Comparison of ENCODE assay signal across 8 mouse cellular contexts in the genomic region with DNA sequence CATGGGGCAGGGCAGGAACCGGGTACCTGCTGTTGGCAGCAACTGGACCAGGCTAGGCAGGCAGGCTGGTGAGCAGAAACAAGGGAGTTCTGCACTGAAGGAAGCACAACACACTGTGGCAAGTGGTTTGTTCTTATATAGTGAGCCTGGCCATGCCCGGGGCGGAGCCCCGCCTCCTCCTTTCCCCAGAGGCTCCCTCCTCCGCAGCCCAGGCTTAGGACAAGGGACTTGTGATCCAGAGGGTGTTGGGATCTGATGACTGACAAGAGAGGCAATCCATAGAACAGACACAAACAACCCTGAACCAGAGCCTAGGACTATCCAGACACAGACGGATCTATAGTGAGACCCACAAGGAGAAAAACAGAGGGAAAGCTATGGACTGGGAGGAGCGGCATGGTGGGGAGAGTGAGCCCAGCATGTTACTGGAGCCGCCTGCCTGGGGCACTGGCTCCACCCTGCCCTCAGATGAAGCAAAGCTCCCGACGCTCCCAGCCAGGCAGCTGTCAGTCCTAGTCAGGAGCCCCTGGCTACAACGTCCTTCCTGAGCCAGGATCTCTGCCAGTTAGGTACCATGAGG. TPM values are rescaled to one million over a fixed set of nuclear protein-coding genes. Genes with fewer than 3 reads are reported as not detected.
A peak's percentile ranks its signal among the peaks of the same experiment; 100 is the strongest.
DNase-seq lines count a peak whose midpoint lies in the region; ATAC-seq lines count a peak whose summit lies in the region.

A gene (minus strand): TSS at position 112 of the 580 bp plus-strand sequence.

- peak within 1 kb of the TSS; percentile 60 for H3K9ac ChIP-seq in limb, embryonic 12.5 days (replicated peaks)
- H3K9ac ChIP-seq in neural tube, embryonic 13.5 days, result peak within 1 kb of the TSS; percentile 58

- ATAC-seq in limb, embryonic 12.5 days (ENCODE audit: insufficient number of reproducible peaks, insufficient read depth, low FRiP score, low TSS enrichment, low read depth), result peak; percentile 49
- no peak for ATAC-seq in neural tube, embryonic 13.5 days (ENCODE audit: low read depth)

- peak within 1 kb of the TSS; percentile 46 for H3K4me3 ChIP-seq in heart, embryonic 10.5 days
- peak within 1 kb of the TSS; percentile 24 for H3K4me3 ChIP-seq in limb, embryonic 12.5 days (replicated peaks)
- H3K4me3 ChIP-seq in neural tube, embryonic 13.5 days, result peak within 1 kb of the TSS; percentile 6; the same call in 1 of the 2 replicates

- H3K4me2 ChIP-seq in limb, embryonic 12.5 days, result peak within 1 kb of the TSS; percentile 49
- peak within 1 kb of the TSS; percentile 44 for H3K4me2 ChIP-seq in neural tube, embryonic 13.5 days

- H3K4me1 ChIP-seq in heart, embryonic 10.5 days, result peaks cover 32% of the 10 kb centered on the region
- peaks cover 19% of the 10 kb centered on the region for H3K4me1 ChIP-seq in limb, embryonic 12.5 days (replicated peaks)
- peaks cover 13% of the 10 kb centered on the region for H3K4me1 ChIP-seq in neural tube, embryonic 13.5 days (replicated peaks)

- DNase-seq in layer of hippocampus, adult 9-11 months, result peak; percentile 62
- no peak for DNase-seq in layer of hippocampus, adult 9-10 months (ENCODE audit: low spot score)
- DNase-seq in embryo, embryonic 11 days, result peak; percentile 50
- DNase-seq in heart, embryonic 10.5 days (ENCODE audit: low spot score), result no peak
- DNase-seq in left cerebral cortex, postnatal 36 days (ENCODE audit: low spot score in 2 of 2), result no peak
- no peak for DNase-seq in adipocyte (ENCODE audit: low spot score)

- no peaks in the 10 kb centered on the region for H3K9me3 ChIP-seq in heart, embryonic 10.5 days
- no peaks in the 10 kb centered on the region for H3K9me3 ChIP-seq in limb, embryonic 12.5 days
- no peaks in the 10 kb centered on the region for H3K9me3 ChIP-seq in neural tube, embryonic 13.5 days

- 3% methylated on average over 11 of the region's 11 CpGs for WGBS in heart, embryonic 10.5 days
- WGBS in limb, embryonic 12.5 days, result 3% methylated on average over 11 of the region's 11 CpGs
- 5% methylated on average over 11 of the region's 11 CpGs for WGBS in neural tube, embryonic 13.5 days

- intact Hi-C loops in left cerebral cortex, postnatal 36 days (cut with DNase I), result no loop called here

- H3K27me3 ChIP-seq in heart, embryonic 10.5 days (ENCODE audit: insufficient read depth, poor library complexity, severe bottlenecking), result peaks cover 6% of the 10 kb centered on the region; the same call in 1 of the 2 replicates
- peaks cover 6% of the 10 kb centered on the region; the same call in 1 of the 2 replicates for H3K27me3 ChIP-seq in limb, embryonic 12.5 days
- peaks cover 3% of the 10 kb centered on the region; the same call in 1 of the 2 replicates for H3K27me3 ChIP-seq in neural tube, embryonic 13.5 days

- H3K36me3 ChIP-seq in heart, embryonic 10.5 days, result no peaks in the 10 kb centered on the region
- no peaks in the 10 kb centered on the region for H3K36me3 ChIP-seq in limb, embryonic 12.5 days
- no peaks in the 10 kb centered on the region for H3K36me3 ChIP-seq in neural tube, embryonic 13.5 days

- peak within 1 kb of the TSS; percentile 80 for H3K27ac ChIP-seq in heart, embryonic 10.5 days
- H3K27ac ChIP-seq in limb, embryonic 12.5 days, result no peak within 1 kb of the TSS
- peak within 1 kb of the TSS; percentile 62 for H3K27ac ChIP-seq in neural tube, embryonic 13.5 days (replicated peaks)

RNA-seq across cellular contexts. Expression of the gene that starts here (rescaled TPM):
- polyA plus RNA-seq in heart, embryonic 10.5 days (2016; fragmentation: Nextera tagmentation; extraction: Ambion mirVana), result 2.3 and 2.8 TPM in 2 replicates
- polyA plus RNA-seq in limb, embryonic 12.5 days (2016; fragmentation: Nextera tagmentation; extraction: Ambion mirVana), result 2.3 and 3.1 TPM in 2 replicates
- polyA plus RNA-seq in neural tube, embryonic 13.5 days (2015; fragmentation: Nextera tagmentation; extraction: Ambion mirVana), result 5.1 and 6.6 TPM in 2 replicates
- 1 to 10 TPM; 5.5 to 7.8 TPM for total RNA-seq in left cerebral cortex, postnatal 36 days (2021)

Comparison
In these comparisons a context has a peak if more than half of its experiments do, and no peak if none do; other contexts are left out.
1. DNase-seq: peak in layer of hippocampus, adult 9-11 months (single experiment) and embryo, embryonic 11 days (single experiment); none in layer of hippocampus, adult 9-10 months (single experiment), heart, embryonic 10.5 days (single experiment), left cerebral cortex, postnatal 36 days (0 of 2) and adipocyte (single experiment).
2. Peak in every context shown above with its lines, with median percentiles within 50 percentile points of each other: H3K4me3 ChIP-seq.